Mouse (Mus musculus): ENCODE measurements at regions not wholly inside any gene's neighbourhood (a gene's known extent, or its start where the extent isn't known, plus 50 kb on each side); places are given as distances from the start of the nearest gene placed in this dataset.

- peaks cover 34% of the 10 kb centered on the region for H3K4me1 ChIP-seq (replicated peaks; ENCODE audit: low read depth, low read length)
- TF ChIP-seq NANOG (IDR thresholded peaks at IDR 0.05; ENCODE audit: borderline replicate concordance, low read length): no peak
- no peak for TF ChIP-seq CTCF (conservative IDR thresholded peaks at IDR 0.05; ENCODE audit: low read length)
- TF ChIP-seq POU5F1 (IDR thresholded peaks at IDR 0.05; ENCODE audit: borderline replicate concordance, low read length): no peak
- H3K36me3 ChIP-seq (ENCODE audit: insufficient read depth, low read length): no peaks in the 10 kb centered on the region
- no peak overlapping the region for H3K4me3 ChIP-seq (replicated peaks; ENCODE audit: low read length)
- H3K27me3 ChIP-seq (ENCODE audit: insufficient read depth, low read length): peaks cover 93% of the 10 kb centered on the region
- H3K9me3 ChIP-seq (ENCODE audit: low read length): no peaks in the 10 kb centered on the region
These were observed 69.5 kb upstream of the Msx1 start for GRCm38 (mm10) chr5:37893639-37894550.

- H3K27me3 ChIP-seq (ENCODE audit: insufficient read depth, low read length): peaks cover 93% of the 10 kb centered on the region
- H3K4me1 ChIP-seq (replicated peaks; ENCODE audit: low read depth, low read length): peaks cover 29% of the 10 kb centered on the region
- TF ChIP-seq NANOG (IDR thresholded peaks at IDR 0.05; ENCODE audit: borderline replicate concordance, low read length) (no peak), POU5F1 (IDR thresholded peaks at IDR 0.05; ENCODE audit: borderline replicate concordance, low read length) (no peak), CTCF (conservative IDR thresholded peaks at IDR 0.05; ENCODE audit: low read length) (no peak)
- H3K36me3 ChIP-seq (ENCODE audit: insufficient read depth, low read length): no peaks in the 10 kb centered on the region
- no peak overlapping the region for H3K4me3 ChIP-seq (replicated peaks; ENCODE audit: low read length)
- H3K9me3 ChIP-seq (ENCODE audit: low read length): no peaks in the 10 kb centered on the region
These were observed 66.3 kb upstream of the Msx1 start for GRCm38 (mm10) chr5:37890641-37891040.

DNA sequence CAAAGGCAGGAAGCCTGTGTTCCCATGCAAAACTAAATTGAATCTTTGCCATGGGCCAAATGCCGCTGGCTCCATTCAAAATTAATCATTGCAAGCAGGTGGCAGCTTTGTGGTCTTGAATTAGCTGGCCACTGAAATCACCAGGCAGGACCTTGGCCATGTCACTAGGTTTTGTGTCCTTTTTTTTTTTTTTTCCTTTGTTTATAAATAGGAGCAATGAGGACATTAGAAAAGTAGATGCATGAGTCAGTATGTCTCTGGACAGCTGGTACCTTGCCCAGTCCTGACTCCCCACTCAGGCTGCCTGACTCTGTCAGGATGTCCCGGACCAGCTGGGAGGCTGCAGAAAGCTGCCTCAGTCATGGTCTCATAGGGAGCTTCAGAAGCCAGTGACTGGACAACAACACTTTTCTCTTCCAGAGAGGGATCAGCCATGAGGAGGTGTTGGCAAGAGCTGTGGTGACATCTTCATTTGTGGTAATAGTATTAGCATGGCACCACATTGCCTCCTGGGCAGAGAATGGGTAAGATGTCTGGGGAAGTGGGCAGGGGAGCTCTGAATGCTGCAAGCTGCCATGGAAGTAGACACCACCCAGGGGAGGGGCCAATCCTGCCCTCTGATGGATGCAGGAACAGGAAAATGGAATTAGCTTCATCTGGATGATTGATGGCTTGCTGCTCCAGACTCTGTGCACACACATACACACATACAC lies 55.4 kb upstream of the Msx1 start:
- H3K4me3 ChIP-seq (replicated peaks; ENCODE audit: low read length): no peak overlapping the region
- no peak for TF ChIP-seq POU5F1 (IDR thresholded peaks at IDR 0.05; ENCODE audit: borderline replicate concordance, low read length)
- TF ChIP-seq CTCF (conservative IDR thresholded peaks at IDR 0.05; ENCODE audit: low read length): no peak
- no peak for TF ChIP-seq NANOG (IDR thresholded peaks at IDR 0.05; ENCODE audit: borderline replicate concordance, low read length)
- no peaks in the 10 kb centered on the region for H3K36me3 ChIP-seq (ENCODE audit: insufficient read depth, low read length)

GRCm38 (mm10) chr5:37876240-37876639 lies 51.9 kb upstream of the Msx1 start:
- H3K36me3 ChIP-seq (ENCODE audit: insufficient read depth, low read length): no peaks in the 10 kb centered on the region
- TF ChIP-seq POU5F1 (IDR thresholded peaks at IDR 0.05; ENCODE audit: borderline replicate concordance, low read length) (no peak), CTCF (conservative IDR thresholded peaks at IDR 0.05; ENCODE audit: low read length) (no peak), NANOG (IDR thresholded peaks at IDR 0.05; ENCODE audit: borderline replicate concordance, low read length) (no peak)
- peaks cover 42% of the 10 kb centered on the region for H3K27me3 ChIP-seq (ENCODE audit: insufficient read depth, low read length)
- no peaks in the 10 kb centered on the region; the same call in 1 of the 2 replicates for H3K9me3 ChIP-seq (ENCODE audit: low read length)
- H3K4me3 ChIP-seq (replicated peaks; ENCODE audit: low read length): no peak overlapping the region
- no peaks in the 10 kb centered on the region; the same call in 1 of the 2 replicates for H3K4me1 ChIP-seq (replicated peaks; ENCODE audit: low read depth, low read length)

More for the DNA sequence above, 55.4 kb upstream of the Msx1 start:
- Histone ChIP-seq H3K4me1 (replicated peaks; ENCODE audit: low read depth, low read length) (no peaks in the 10 kb centered on the region), H3K9me3 (ENCODE audit: low read length) (no peaks in the 10 kb centered on the region; the same call in 1 of the 2 replicates), H3K27me3 (ENCODE audit: insufficient read depth, low read length) (peaks cover 24% of the 10 kb centered on the region)

DNA sequence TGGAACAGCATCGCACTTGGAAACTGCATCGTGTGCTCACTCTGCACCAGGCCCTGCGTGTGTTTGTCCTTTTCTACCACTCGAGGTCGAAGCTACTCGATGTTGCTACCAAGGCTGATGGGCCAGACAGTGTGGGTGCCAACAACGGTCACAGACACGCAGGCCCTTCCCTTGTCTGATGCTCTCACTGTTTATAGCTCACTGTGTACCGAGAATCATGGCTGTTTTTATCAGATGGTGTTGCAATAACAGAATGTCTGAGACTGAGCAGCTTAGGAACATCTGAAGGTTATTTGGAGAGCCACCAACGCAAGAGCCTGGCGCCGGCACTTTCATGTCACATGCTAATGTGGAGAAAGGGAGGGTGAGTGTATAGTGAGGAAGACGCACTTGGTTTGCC lies 51.1 kb upstream of the Msx1 start:
- TF ChIP-seq CTCF (conservative IDR thresholded peaks at IDR 0.05; ENCODE audit: low read length) (no peak), POU5F1 (IDR thresholded peaks at IDR 0.05; ENCODE audit: borderline replicate concordance, low read length) (no peak), NANOG (IDR thresholded peaks at IDR 0.05; ENCODE audit: borderline replicate concordance, low read length) (no peak)
- Histone ChIP-seq H3K9me3 (ENCODE audit: low read length) (no peaks in the 10 kb centered on the region; the same call in 1 of the 2 replicates), H3K27me3 (ENCODE audit: insufficient read depth, low read length) (peaks cover 49% of the 10 kb centered on the region), H3K4me1 (replicated peaks; ENCODE audit: low read depth, low read length) (no peaks in the 10 kb centered on the region; the same call in 1 of the 2 replicates), H3K36me3 (ENCODE audit: insufficient read depth, low read length) (no peaks in the 10 kb centered on the region), H3K4me3 (replicated peaks; ENCODE audit: low read length) (no peak overlapping the region)

DNA sequence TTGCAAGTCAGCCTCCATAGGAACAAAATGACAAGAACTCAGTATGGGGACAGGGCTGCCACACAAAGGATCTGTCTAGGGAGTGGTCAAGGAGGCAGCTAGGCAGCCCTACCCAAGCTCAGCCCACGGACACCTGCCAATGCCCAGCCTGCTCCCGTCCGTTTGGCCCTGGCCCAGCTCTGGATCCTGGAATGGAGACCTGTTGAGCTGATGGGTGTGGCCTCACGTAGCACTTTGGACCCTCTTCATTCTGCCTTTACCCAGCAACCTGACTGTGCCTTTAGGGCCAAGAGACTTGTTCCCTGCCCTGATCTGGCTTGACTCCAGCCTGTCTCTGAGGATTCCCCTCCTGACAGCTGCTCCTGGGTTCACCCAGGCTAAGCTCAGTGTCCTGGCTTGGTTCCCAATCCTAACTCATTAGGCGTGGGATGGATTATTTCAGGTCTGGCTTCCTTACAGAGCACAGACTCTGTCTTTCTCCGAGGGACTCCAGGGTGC lies 50.5 kb upstream of the Msx1 start:
- H3K27me3 ChIP-seq (ENCODE audit: insufficient read depth, low read length): peaks cover 55% of the 10 kb centered on the region
- TF ChIP-seq CTCF (conservative IDR thresholded peaks at IDR 0.05; ENCODE audit: low read length) (no peak), POU5F1 (IDR thresholded peaks at IDR 0.05; ENCODE audit: borderline replicate concordance, low read length) (no peak), NANOG (IDR thresholded peaks at IDR 0.05; ENCODE audit: borderline replicate concordance, low read length) (no peak)
- H3K4me1 ChIP-seq (replicated peaks; ENCODE audit: low read depth, low read length): no peaks in the 10 kb centered on the region; the same call in 1 of the 2 replicates
- H3K9me3 ChIP-seq (ENCODE audit: low read length): no peaks in the 10 kb centered on the region; the same call in 1 of the 2 replicates
- no peak overlapping the region for H3K4me3 ChIP-seq (replicated peaks; ENCODE audit: low read length)
- no peaks in the 10 kb centered on the region for H3K36me3 ChIP-seq (ENCODE audit: insufficient read depth, low read length)
